Mouse (Mus musculus): ENCODE results near the gene Vrk2.
A peak's percentile ranks its signal among the peaks of the same experiment; 100 is the strongest.

Vrk2 gene

GRCm38 (mm10) chr11:26593061-26594059 is at the start of gene Vrk2, which contains the start of gene Gm6899:
Gene Vrk2, minus strand, starts transcription at chr11:26593999.
Gene Gm6899, plus strand, starts transcription at chr11:26593241.
- peak; percentile 88 for DNase-seq

GRCm38 (mm10) chr11:26642141-26642540 is 48.3 kb upstream of the Vrk2 start:
- DNase-seq: no peak

DNA sequence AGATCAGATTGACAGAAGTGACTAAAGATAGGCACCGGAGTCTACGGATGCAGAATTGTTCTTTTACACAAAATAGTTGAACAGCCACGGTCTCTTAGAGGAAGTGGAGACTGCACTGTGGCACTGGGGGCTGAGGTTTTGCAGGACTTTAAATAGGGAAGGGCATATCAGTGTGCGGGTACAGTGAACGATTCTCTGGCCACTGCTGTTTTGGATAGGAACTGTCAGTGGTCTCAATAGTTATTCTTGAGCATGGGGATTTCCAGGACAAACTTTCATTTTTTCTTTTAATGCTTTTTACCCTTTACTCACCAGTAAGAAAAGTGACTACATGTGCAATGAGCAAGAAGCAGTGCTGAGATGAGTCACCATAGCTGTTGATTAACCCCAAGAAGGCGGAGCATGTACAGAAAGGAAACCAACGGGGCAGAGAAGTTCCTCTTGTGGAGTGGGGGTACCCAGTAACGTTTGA is 46.6 kb upstream of the Vrk2 start:
- DNase-seq: peak; percentile 23

- no peak for DNase-seq
These were observed 42.4 kb upstream of the Vrk2 start for GRCm38 (mm10) chr11:26636239-26636638.

DNA sequence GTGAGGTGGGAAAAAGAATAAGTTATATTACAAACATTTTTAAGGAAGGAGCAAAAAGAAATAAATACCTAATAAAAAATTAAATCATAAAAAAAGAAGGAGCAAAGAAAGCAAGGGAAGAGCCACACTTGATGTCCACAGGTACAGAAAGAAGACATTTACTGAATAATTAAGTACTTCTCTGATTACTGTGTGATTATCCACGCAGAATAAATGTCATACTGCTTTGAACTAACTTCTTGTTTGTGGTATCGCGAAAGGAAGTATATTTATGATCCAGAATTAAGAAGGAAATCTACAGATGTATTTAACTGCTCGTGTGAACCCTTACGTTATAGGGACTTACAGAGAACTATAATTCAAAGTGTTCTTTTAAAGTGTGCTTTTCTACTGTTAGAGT is 28.9 kb upstream of the Vrk2 start:
- DNase-seq: no peak

GRCm38 (mm10) chr11:26618475-26619223 is 24.9 kb upstream of the Vrk2 start:
- no peak for DNase-seq

DNA sequence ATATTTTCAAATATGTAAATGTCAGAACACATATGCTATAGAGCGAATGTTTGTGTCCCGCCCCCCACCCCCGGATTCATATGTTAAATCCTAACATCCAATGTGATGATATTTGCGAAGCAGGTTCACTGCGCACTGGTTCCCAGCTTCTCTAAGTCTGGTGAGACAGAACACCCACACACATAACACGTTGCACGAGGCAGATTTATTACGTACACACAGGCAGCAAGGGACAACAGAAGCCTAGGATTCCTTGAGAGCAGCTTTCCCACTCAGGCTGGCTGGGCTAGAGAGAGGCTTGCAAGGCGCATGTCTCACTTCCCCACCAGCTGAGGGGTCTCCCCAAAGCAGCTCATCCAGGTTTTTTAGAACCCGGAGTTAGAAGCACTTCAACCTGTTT is 15.0 kb upstream of the Vrk2 start:
- DNase-seq: no peak

GRCm38 (mm10) chr11:26604061-26604655 is 10.4 kb upstream of the Vrk2 start:
- DNase-seq: no peak

DNA sequence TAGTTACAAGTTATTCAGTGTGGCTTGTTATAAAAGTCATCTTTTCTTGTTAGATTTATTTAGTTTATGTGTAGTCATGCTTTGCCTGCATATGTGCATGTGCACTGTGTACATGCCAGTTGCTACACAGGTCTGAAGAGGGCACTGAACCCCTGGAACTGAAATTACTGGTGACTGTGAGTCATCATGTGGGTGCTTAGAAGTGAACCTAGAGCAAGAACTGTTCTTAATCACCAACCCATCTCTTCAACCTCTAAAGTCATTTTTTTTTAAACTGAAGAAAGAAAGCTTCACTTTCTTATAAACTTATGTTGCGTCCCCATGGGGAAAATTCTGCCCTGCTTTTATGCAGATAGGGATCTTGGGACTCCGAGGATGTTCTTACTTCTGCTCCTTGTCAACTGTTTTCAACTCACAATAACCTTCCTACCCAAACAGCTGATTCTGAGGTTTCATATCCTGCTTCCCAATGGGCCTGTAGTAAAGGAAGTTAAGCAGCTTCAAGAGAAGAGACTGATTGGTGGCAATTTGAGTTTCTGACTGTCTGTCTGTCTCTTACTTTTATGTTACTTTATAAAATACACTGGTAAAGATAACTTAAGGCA is 7.9 kb upstream of the Vrk2 start:
- no peak for DNase-seq

DNA sequence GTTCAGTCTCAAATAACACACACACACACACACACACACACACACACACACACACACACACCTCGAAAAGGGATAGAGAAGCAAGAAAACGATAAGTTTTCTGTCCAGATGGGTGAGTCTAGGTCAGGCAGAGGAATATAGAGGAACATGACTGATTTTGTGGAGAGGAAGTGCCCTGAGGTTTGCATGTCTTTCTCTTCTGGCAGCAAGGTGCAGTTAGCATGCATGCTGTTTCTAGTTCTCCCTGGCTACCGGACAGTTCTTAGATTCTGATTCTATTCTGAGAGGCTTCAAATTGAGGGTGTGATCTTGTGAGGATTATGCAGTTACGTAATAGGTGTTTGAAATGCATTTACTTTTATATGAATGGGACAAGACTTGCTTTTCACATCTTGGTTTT is 6.9 kb upstream of the Vrk2 start:
- no peak for DNase-seq

GRCm38 (mm10) chr11:26598876-26599275 is 5.1 kb upstream of the Vrk2 start:
- no peak for DNase-seq

DNA sequence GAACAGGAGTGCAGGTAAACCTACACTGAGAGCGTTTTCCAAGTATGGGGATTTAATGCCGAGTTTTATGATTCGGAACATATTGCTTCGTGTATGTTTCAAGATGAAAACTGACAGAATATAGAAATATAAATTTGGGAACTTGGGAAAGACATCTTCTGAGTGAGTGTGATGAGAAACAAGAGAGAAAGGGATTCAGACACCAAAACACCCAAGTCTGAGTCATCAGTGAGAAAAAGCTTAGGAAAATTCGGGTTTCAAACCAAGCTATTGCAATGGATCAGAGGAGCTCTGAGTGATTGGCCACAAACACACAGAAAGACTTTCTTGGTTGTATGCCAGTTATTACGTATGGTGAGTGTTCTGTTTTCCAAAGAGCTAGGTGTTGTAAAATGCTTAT is 4.0 kb upstream of the Vrk2 start:
- DNase-seq: no peak

- DNase-seq: no peak
These were observed 3.3 kb upstream of the Vrk2 start for GRCm38 (mm10) chr11:26597145-26597544.

GRCm38 (mm10) chr11:26596186-26596585 is 2.4 kb upstream of the Vrk2 start:
- no peak for DNase-seq

DNA sequence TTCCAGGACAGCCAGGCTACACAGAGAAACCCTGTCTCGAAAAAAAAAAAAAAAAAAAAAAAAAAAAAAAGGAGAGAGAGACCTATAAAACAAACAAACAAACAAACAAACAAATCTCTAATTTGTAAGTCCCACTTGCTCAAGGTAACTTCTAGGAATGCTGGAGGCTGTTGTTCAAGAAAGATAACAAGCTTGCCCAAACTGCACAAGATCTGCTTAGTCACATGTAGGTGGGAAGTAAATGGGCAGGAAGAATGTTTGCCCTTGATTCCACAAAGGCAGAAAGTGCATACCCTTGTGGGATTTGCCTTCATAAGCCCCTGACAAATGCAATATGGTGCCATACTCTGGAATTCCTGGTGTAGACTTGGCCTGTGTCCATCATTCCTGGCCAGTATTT is 688 bp upstream of the Vrk2 start:
- no peak for DNase-seq

- no peak for DNase-seq
These were observed 1.3 kb downstream of the Vrk2 start for GRCm38 (mm10) chr11:26592395-26593053.

DNA sequence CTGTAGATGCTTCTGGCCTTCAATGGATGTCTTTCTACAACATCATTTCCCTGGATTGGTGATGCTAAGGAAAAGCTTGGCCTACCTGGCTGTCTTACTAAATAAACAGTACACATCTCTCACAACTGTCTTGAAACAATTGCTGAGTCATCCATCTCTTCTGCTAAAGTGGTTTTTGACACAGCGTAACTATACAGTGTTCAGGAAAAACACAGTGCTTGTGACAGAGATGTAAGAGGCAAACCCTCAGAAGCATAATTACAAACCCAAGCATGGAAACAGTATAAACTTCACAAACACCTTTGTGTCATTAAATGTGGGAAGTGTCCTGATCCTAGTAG is 6.6 kb downstream of the Vrk2 start:
- DNase-seq: no peak

DNA sequence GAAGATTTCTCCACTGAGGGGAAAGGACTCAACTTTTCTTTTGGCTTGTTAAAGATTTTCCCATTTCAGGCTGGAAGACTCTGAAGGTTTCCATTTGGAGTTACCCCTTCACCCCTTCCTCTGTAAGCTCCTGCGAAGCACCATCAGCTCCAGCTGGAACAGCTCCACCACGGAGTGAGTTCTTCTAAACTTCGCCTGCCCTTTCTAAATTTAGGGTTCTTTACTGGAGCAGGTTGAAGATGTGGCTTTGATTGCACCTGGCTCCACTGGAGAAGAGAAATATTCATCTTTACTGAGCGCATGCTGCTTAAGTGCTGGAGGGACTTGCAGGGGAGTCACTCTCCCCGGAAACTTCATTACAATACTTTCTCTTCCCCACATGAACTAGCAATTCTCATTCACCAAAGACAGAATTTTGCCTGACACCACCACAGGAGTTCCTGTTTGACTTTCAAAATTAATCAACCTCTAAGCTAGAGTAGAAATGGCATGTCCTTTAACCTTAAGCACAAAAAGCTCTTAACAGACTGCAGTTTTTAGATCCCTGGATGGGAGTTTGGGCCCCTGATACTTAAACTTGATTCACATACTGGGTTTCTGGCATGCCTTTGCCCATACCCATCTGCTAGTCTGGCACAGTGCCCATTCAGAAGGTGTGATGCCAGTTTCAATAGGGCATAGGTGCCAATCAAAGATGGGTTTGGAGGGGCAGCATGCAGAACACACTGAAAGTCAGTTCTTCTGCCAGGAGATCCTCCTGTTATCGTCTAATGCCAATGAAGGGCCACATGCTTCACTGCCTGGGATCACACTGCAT is 7.2 kb downstream of the Vrk2 start:
- no peak for DNase-seq

DNA sequence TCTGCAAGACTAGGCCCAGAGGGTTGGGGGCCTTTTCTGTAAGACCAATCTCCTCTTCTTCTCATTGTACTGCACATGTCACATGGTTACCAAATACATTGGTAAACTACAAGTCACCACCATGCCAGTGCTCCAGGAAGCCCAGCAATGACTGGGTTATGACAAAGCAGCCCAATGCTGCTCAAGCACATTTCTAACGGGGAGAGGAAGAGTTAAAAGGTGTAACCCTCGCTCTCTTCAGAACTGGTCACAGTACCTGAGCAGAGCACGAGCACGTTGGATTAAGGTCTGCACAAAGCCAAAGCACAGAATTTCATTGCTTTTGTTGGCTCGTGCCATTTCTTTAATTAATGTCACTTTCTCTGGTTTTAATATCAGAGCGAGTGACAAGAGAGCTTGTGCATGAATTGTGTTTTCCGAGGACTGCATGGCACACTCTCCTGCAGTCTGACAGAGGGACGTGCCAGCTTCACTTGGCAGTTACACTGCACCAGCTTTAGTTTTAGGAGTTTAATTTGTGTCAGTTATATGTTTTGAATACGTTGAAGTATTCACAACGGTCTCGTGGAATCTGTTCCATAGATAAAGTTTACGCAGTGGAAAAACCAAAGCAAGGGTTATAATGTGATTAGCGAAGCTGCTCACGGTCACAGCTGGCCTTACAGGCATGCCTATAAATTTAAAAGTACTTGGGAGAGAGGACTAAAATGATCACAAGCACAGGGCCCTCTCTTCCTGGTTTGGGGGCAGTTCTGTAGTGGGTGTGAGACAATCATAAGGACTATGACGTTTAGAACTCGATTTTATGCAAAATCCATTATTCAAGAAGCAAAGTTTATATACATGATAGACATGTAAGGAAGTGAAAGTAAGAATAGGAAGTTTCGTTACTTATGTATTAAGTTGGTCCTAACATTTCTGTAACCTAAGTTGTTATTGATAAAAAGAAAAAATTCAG is 8.1 kb downstream of the Vrk2 start:
- no peak for DNase-seq

DNA sequence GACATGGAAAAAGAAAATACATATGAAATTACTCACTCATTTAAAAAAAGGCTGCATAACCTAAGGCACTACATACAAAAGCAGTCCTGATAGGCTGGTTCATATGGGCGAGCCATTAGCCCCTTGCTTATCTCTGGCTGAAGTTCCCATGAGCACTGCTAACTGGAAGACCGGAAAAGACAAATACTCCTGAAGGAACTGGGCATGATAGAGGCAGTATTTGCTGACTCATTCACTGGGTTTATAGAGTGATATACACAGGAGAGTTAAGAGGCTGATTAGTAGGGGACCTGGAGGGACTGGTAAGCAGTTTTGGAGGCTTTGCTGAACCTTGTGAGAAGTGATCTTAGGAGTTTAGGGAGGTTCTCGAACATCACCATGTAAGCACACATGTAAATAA is 42.2 kb downstream of the Vrk2 start:
- DNase-seq: no peak
